9 mouse cellular contexts compared by ENCODE assay signal in the genomic region with DNA sequence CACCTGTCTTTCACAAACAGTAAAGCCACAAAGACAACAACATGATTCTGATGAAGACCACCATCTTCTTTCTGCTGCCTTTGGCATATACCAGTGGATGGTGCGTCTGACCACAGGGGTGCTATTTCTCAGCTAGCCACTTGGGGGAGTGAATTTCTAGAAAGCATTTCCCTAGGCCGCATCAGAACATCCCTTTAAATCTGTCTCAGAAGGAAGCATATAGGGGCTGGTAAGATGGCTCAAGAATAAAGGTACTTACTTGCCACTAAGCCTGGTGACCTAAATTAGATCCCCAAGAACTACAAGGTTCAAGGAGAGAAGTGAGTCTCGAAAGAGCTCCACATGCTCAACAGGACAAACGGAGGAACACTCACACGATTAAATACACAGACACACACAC.
A peak's percentile ranks its signal among the peaks of the same experiment; 100 is the strongest.
DNase-seq lines count a peak whose midpoint lies in the region; ATAC-seq and TF ChIP-seq lines count a peak whose summit lies in the region.
"Had no signal": no experiment of that assay in that cellular context is flagged by ENCODE, and none has a peak within 500 bp of the region (broad histone marks: within the 10 kb centered on the region; RNA-seq: fewer than 3 reads in every experiment).

No protein-coding gene starts in this region.

- peak; percentile 72 for TF ChIP-seq CTCF in Patski (IDR thresholded peaks at IDR 0.05)

- peak; percentile 7 for DNase-seq in adrenal gland, postnatal 10 days
- no peak for DNase-seq in adrenal gland, adult 18-20 months (ENCODE audit: low spot score in 2 of 2)
- peak; percentile 4 to 39 for DNase-seq in kidney, postnatal 36 days
- DNase-seq in kidney, adult 8-10 months, result no peak
- no peak for DNase-seq in Patski (ENCODE audit: low read depth, low spot score)
- peak; percentile 17 for DNase-seq in lung, postnatal 36 days
- no peak for DNase-seq in gastrocnemius, postnatal 10 days
- no peak for DNase-seq in urinary bladder, adult 2 months (ENCODE audit: low spot score)

- CTCF ChIA-PET in Patski (lab: Charles Lee), result interaction anchor here (1.0 to 1.9 kb wide), 4 partner anchors 10 to 39 kb away, joined by 3 to 5 read pairs (median 4); no protein-coding TSS in a partner anchor

- POLR2A ChIA-PET in Patski (lab: Charles Lee), result no interaction called here

- in situ Hi-C loops in Patski (cut with MboI; ENCODE audit: low pct_unique_long_range_greater_than_20kb), result no loop called here

- ATAC-seq in Patski, result no peak

- H3K27me3 ChIP-seq in Patski, result no peaks in the 10 kb centered on the region
- H3K27me3 ChIP-seq: limb, embryonic 15.5 days had no signal

Comparison
In these comparisons a context has a peak if more than half of its experiments do, and no peak if none do; other contexts are left out.
1. DNase-seq: peak in adrenal gland, postnatal 10 days (single experiment), kidney, postnatal 36 days (2 of 2) and lung, postnatal 36 days (single experiment); none in adrenal gland, adult 18-20 months (0 of 2), kidney, adult 8-10 months (0 of 2), Patski (single experiment), gastrocnemius, postnatal 10 days (single experiment) and urinary bladder, adult 2 months (single experiment).